Mouse (Mus musculus) retina, postnatal 7 days (tissue): ENCODE data around the gene Fars2.

Experiments
- DNase-seq: peaks from one replicate; pipeline ENCODE4 v3.0.0-alpha.2; 2012; ENCODE audit warnings: low read depth, low spot score

The Fars2 gene

DNA sequence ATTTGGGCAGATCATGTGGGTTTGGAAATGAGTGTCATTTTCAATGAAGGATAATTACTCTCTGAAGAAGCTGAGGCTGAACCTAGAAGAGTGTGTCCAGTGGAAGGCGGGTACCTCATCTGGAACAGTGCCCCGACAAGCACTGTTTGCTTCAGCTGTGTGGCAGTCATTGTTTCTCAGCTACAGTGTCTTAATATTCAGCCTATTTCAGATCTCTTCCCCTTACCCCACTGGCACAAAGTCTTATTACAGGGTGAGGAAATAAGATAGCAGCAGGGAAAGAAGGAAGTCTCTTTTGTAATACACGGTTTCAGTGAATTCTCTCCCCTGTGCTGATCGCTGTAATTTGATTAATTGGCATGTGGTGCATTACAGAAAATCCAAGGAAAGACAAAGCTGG, 101.1 kb downstream of the Fars2 start:
- no peak for DNase-seq

DNA sequence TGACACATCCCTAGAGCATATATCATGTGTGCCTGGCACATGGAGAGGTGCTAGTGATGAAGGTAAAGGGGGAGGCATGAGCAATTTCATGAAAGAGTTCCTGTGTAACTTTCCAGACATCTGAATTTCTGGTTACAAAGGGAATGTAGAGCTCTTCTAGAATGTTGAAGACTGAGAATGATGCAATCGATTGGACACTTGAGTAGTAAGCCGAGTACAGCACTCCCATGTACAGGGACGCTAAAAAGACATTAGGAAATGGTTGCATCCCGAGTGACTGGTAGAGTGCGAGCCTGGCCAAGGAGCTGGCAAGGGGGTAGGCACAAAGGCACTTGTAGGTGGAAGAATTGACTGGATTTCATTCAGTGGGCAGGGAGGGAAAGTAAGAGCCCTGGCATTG, 102.3 kb downstream of the Fars2 start:
- no peak for DNase-seq

DNA sequence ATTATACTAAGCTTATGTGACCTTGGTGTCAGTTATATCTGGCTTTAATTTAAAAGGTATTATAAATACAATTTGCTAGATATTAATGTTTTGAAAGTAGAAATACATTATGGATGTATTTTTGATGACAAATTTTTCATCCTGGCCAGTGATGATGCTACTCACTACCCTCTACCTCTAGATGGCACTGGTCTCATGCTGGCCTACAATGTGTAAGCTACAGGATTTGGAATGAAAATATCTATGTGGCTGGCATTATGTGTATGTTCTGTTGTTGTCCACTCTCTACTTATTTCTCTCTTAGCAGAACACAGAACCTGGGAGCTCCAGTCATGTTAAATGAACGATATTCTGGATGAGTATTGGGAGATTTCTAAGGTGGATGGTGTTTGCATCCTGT, 104.7 kb downstream of the Fars2 start:
- no peak for DNase-seq

DNA sequence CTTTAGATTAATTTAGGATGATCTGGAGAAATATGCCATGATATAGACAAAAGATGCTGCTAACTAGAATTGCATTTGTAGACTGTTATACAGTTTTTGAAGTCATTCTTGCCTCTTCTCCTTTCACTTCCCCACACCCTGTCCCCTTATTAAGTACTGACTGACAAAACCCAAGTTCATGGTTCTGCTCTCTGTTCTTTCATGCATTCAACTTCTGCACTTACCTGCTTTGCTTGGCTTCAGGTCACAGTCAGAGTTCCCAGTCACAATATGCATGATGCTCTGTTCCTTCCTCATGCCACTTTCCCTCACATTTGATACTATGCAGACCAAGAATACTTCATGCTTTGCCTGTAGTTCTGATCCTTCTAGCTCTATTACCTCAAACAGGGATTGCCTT, 105.5 kb downstream of the Fars2 start:
- no peak for DNase-seq

DNA sequence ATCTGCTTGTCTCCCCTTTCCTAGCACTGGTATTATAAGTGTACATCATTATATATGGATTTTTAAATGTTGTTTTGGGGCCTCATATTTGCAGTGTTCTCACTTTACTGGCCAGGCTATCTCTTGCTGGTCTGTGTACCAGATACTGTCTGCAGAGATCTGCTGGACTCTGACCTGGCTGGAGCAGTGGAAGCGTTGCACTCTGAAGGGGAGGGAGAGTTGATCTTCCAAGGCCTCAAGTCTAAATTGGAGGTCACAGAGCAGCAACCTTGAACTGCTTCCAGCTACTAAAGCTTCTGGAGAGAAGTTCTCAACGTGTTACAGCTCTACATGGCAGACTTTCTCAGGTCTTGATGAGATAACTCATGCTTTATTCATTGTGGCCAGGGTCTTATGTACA, 107.2 kb downstream of the Fars2 start:
- no peak for DNase-seq

DNA sequence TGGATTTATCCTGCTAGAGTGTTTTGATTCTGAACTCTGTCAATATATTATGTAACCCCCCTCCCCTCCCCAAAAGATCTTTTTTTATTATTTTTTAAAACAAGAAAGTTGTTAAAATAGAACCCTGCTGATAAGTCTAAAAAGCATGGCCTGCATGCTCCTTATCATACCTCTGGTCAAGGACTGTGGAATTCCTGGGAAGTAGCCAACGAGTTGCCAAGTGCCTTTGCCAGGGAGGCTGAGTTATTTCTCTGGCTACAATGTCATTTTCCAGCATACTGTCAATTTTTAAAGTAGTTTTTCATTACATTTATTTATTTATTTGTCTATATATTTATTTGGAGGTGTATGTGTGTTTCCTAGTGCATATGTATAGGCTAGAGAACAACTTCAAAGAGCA, 125.0 kb downstream of the Fars2 start:
- no peak for DNase-seq

DNA sequence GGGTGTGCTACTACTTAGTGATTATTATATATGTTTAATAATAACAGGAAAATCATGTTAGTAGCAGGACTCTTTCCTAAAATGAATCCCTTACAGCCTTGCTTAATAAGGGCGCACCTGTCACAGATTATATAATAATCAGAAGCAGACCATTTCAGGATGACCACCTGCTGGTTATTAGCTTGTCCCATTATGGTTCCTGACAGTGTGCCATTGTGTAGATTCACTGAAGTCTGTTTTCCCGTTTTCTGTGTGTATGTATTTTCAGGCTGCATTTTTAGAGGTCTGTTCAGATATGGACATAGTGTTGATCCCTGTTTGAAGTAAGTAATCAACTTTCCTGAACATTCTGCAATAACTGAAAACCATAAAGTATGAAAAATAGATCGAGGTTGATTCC, 136.7 kb downstream of the Fars2 start:
- DNase-seq: no peak

DNA sequence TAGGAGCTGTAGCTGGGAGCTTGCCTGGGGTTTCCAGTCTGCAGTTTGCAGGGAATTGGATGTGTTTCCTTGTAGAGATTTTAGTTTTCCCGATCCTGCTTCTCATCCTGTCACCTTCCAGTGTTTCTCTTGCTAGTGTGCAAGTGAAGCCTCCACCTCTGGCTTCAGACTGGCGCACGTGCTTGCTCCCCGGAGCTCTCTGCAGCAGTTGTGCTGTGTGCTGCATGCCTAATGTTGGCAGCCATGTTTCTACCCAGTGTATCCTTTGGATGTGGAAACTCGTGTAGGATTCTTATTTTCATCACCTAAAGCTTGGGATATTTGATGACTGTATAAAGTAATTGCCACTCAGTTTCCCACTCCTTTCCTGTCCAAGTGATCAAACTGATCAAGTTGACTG, 140.0 kb downstream of the Fars2 start:
- no peak for DNase-seq

DNA sequence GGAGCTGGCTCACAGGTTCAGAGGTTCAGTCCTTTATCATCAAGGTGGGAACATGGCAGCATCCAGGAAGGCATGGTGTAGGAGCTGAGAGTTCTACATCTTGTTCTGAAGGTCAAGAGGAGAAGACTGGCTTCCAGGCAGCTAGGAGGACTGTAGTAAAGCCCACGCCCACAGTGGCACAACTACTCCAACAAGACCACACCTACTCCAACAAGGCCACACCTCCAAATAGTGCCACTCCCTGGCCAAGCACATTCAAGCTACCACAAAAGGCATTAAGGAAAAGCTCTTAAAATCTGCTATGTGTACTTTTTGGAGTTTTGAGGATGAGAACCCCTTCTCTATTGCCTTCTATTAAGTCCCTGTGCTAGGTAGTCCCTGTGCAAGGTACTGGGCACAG, 142.5 kb downstream of the Fars2 start:
- no peak for DNase-seq

DNA sequence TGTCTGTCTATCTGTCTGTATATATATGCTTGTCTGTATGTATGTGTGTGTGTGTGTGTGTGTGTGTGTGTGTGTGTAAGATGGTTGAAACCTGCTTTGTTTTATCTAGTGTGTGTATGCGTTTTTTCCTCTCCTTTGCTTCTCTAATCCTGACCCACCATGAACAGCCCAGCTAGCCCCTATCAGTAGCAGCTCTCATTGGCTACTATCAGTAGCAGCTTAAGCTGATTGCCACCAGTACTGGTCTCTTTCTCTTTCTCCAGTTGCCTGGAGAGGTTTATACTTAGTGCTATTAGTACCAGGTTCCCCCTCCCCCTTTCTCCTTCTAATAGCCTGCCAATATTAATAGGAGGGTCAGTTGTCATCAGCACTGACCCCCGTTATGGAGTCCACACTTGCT, 144.1 kb downstream of the Fars2 start:
- DNase-seq: no peak

DNA sequence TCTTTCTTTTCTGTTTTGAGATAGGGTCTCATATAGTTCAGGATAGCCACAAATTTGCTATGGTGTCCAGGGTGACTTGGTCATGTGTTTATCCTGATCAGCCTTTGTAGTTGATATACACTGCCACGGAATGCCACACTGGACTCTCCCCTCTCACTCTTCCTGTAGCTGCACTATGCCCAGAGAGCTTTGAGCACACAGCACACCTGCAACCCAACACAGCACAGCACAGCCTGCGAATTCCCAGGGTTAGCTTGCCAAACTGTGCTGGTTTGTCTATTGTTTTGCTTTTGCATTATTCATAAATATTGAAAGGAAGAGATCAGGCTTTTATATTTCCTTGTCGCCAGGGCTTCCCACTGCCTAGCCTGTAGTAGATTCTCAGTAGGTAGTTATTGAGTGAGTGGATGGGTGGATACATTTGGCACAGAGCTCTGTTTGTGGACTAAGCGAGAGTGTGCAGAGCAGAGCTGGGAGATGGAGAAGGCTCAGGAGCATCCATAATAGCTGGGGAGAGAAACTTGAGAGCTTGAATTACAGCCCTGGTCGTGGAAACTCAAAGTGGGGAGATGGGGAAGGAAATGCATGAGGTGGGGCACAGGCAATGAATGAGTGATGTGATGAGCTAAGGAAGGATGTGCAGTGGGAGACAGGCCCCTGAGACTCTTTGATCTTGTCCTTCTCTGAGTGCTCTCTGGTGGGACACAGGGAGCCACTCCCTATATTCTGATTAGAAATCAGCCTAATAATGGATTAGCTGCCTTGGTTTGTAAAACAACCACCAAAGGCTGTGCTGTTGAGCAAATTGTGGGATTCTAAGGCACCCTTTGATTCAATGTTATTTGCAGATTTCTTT, 146.3 kb downstream of the Fars2 start:
- no peak for DNase-seq

DNA sequence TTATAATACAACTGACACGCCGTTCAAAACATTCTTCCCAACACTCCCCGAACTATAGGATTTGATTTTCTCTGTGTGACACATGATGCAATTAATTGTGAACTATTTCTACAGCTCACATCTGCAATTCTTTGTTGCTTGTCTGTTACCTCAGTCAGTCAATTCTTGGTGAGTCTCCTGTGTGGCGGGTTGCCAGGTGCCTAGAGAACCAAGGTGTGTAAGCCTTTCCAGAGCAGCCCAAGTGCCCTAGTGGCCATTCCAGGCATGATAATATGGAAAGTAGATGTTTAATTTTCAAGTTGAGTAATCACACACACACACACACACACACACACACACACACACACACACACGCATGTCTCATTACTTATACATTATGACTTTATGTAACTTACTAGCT, 147.2 kb downstream of the Fars2 start:
- no peak for DNase-seq

DNA sequence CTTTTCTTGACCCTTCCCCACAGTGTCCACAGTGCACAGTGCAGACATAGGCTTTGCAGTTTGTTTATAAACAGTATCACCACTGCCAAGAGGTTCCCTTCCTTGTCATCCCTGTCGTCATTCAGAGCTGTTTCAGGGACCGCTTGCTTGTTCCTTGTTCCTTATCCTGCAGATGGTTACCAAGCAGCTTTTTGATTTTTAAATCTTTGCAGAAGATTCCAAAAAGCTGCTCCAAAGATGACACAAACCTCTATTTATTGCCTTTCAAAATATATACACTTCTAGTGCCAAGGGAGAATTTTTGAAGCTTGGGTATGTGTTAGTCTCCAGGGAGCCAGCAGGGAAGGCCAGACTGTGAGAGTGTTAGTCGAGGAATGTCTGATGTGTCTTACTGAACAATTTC, 148.1 kb downstream of the Fars2 start:
- no peak for DNase-seq

DNA sequence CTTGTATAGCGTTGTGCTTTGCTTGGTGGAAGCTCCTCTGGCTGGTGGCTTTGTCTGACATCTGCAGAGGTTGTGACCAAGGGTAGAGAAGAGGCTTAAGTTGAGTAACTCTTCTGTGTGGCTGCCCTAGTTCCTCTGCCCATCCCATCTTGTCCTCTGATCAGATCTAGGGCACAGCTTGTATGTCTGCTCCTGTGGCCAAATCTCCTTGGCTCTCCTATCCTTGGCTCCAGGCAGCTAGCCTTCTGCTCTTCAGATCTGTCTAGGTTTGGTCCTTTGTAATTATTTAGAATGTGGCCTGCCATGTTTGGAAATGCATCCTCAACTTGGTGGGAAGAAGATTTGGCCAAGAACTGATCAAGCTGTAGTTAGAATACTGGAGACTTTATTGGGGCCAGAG, 150.2 kb downstream of the Fars2 start:
- no peak for DNase-seq

DNA sequence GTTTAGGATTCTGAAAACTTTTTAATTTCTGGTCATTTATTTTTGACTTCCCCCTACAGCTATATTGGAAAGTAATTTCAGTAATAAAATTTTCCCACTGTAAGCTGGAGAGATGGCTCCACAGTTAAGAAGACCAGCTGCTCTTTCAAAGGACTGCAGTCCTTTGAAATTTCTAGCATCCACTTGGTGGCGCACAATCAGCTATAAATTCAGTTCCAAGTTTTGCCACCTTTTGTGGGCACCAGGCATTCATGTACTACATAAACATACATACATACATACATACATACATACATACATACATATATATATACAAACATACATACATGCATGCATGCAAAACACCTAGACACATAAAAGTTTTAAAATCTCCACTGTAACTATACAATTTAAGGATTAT, 153.7 kb downstream of the Fars2 start:
- DNase-seq: no peak

DNA sequence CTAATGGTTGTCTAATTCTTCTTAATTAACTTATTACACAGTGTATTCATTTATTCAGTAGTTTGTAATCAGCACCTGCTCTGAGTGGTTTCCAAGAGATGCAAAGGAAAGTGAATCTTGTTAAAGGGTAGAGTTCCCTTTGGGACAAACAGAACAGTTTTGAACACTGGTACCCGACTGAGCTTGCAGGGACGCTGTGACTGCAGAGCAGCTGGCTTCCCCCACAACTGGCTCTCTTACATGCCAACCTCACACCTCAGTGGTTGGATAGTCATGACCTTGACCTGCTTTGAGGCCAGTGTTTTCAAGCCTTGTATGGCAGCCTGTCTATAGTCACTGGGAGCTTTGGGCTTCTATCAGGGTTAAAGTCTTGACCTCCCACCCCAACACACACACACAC, 156.3 kb downstream of the Fars2 start:
- DNase-seq: no peak

DNA sequence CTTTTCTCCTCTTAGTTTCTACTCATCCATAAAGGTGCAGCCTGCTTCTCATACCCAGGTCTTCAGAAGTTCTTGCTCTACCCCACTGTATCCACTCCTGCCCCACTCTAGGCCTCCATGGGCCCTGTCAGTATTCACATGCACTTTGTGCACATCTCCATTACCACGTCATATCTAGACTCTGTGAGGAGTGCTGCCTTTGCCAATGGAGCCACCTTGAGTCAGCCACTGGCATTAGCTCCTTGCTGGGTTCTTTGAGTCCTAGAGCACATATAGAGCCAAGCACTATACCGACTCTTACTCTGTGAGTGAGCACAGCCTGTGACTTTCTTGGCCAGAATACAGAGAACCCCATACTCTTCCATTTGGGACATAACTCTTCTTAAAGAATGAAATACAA, 159.0 kb downstream of the Fars2 start:
- DNase-seq: no peak

DNA sequence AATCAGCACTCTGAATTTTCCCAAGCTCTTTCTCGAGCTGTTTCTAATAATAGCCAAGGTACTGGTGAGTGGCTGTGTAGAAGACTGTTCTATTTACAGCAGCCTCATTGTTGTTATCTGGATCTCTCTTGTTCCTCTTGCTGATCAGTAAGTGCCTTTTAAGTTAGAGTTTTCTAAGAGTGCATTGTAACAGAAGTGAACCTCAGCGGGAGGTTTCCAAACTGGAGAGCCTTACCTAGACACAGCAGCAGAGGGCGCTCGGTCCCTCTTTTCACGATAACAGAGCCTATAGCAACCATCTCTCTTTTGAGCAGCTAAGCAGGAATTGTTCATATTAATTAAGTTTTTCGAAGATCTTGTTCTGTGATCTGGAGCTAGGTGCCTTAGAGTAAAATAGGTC, 164.8 kb downstream of the Fars2 start:
- DNase-seq: peak; percentile 60

DNA sequence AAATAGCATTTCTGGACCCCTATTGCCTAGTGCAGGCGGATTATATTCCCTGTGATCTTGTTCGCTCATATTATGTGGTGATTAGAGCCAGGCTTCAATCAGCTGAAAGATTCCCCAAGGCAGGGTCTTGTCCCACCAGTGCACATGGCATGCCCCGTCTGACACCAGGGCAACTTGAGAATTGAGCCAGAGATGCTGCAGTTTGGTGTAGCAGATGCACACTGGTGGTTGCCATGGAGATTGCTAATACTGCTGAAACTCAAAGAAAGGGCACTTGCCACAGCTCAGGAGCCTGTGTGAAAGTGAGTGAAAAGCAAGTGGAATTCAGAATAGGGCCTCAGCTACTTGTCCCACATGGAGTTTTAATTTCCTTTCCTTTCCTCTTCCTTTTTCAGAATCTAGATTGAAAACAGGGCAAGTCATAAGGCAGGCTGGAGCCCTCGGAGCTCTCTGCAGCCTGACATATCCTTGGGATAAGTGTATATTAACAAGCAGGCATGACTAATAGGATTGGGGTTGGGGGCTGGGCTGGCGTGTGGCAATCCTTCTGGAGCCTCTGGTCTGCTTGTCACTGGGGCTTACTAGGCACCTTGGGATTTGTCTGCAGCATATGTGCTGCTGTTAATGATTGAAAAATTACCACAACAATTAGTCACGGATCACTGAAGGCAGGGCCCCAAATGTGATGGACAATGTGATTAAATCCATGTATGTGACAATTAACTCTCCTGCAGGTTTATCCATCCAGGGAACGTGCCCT, 165.8 kb downstream of the Fars2 start:
- DNase-seq: peak; percentile 81

DNA sequence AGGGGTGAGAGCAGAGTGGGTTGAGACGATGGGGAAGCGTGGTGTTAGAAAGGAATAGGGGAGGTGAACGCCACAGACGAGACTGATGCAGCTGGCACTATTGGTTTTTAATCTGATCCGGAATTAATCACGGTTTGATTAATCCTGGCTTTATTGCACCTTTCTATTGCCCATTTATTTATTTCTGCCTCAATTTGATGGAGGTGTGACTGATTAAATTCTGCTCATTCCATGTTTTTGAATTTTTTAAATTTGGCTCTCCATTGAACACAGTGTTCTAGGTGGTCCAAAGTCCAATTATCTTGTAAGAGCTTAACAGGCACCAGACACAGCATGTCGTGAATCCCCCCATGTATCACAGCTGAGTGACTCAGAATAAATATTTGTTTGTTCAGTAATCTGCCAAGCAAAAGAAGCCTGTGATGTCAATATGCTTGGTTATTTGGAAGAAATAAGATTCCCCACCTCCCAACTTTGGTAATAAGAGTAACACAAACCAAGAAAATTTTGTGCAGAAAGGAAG, 166.4 kb downstream of the Fars2 start:
- DNase-seq: no peak

DNA sequence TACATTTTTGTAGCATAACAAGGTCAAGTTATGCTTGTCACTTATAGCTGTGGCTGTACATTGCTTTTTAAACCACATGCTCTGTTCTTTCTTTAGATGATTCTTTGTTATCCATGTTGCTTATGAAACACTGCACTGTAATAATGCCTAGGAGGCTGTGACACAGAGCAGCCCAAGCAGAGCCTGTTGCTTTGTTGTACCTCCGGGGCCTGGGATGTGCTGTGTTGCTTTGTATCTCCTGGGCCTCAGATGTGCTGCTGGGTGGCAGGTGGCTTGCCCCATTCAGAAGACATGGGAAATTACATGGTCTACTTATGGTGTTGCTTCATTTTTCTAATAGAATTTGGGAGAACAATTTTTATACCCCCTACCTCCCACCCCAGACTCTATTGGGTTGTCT, 166.9 kb downstream of the Fars2 start:
- DNase-seq: no peak

DNA sequence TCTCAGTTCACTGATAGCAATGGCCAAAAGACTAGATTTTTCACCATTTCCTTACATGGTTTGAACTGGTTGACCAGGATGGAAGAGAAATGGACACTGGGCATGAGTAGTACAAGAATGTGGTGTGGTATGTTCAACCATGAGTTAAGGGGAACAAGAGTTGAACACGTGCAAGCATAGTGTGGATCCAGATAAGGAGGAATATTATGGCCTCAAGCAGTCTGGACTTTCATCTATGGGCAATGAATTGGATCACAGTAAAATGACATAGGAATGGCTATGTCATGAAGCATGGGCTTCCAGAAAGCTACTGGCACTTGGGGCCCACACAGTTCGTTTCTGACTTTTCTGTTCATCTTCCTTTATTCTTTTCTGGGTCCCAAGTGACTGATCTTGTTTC, 168.0 kb downstream of the Fars2 start:
- DNase-seq: no peak

DNA sequence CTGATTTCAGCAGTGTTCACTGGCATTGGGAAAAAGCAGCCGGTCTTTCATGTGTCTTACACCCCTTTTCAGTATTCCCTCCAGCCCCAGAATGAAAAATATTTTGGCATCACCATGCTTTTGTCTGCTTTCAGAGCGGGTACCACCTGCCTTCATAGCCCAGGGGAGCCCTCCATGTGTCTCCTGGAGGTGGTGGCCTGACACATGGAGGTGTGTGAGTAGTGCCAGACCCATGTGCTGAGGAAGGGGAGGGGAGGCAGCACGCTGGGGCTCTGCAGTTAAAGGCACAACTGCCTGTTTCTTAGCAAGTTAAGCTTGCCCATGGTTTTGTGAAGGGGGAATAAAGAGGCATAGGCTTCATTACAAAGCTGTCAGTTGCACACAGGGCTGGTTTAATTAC, 176.3 kb downstream of the Fars2 start:
- no peak for DNase-seq
